Mouse (Mus musculus) thymus, adult 2 months (tissue): Measurements from ENCODE around the gene Itgb2l.

Experiments
- CTCF ChIP-seq: fragments of 200-500 bp; IDR thresholded peaks from 2 replicates; pipeline ENCODE4 v1.5.1; 2012; ENCODE audit warnings: mild to moderate bottlenecking, control low read depth, low read length, moderate library complexity, borderline replicate concordance; ENCODE audit not compliant: control insufficient read depth, poor library complexity, insufficient read depth; ENCODE audit errors: extremely low read depth
- POLR2A ChIP-seq: fragments of 200-500 bp; IDR thresholded peaks from 2 replicates; pipeline ENCODE4 v1.6.1; 2012; ENCODE audit warnings: mild to moderate bottlenecking, low read length, control low read depth, moderate library complexity; ENCODE audit not compliant: control insufficient read depth, poor library complexity, insufficient read depth; ENCODE audit errors: extremely low read depth

- TF ChIP-seq CTCF (no peak), POLR2A (no peak)
Measured at GRCm38 (mm10) chr16:96434024-96434785, 9.2 kb downstream of the Itgb2l start.
